Mouse (Mus musculus): ENCODE measurements around the gene Ndufv2. TPM values are rescaled to one million over a fixed set of nuclear protein-coding genes. Genes with fewer than 3 reads are reported as not detected.

The Ndufv2 gene
- polyA plus RNA-seq, 1 experiment from 2014 or later: 576 TPM

GRCm38 (mm10) chr17:66033239-66033638 lies 68.1 kb downstream of the Ndufv2 start:
- no peaks in the 10 kb centered on the region for H3K27me3 ChIP-seq (ENCODE audit: insufficient read depth, low read length)
- DNase-seq (ENCODE audit: low spot score) (no peak), ATAC-seq (replicated peaks; ENCODE audit: low FRiP score, low read depth) (no peak)
- no peak overlapping the region for H3K4me2 ChIP-seq (ENCODE audit: low read length)
- 90% methylated on average over 5 of the region's 5 CpGs for WGBS
- H3K27ac ChIP-seq: no peak overlapping the region
- no peak for TF ChIP-seq CTCF (IDR thresholded peaks at IDR 0.05; ENCODE audit: low read depth)
- H3K9me3 ChIP-seq (replicated peaks; ENCODE audit: low read length): no peaks in the 10 kb centered on the region
- no peak overlapping the region for H3K4me3 ChIP-seq (replicated peaks; ENCODE audit: low read depth, low read length)
- no peak overlapping the region for H3K9ac ChIP-seq (ENCODE audit: low read depth, low read length)
- no peaks in the 10 kb centered on the region for H3K4me1 ChIP-seq (replicated peaks; ENCODE audit: insufficient read depth, low read length)
- no peaks in the 10 kb centered on the region for H3K36me3 ChIP-seq (ENCODE audit: insufficient read depth, low read length)

- 88% methylated on average over 5 of the region's 5 CpGs for WGBS
- Histone ChIP-seq H3K4me1 (replicated peaks; ENCODE audit: insufficient read depth, low read length) (no peaks in the 10 kb centered on the region), H3K27ac (no peak overlapping the region), H3K36me3 (ENCODE audit: insufficient read depth, low read length) (0 out of 2 replicates have a peak, but pooled peaks cover 1% of the 10 kb centered on the region), H3K27me3 (ENCODE audit: insufficient read depth, low read length) (no peaks in the 10 kb centered on the region), H3K4me2 (ENCODE audit: low read length) (no peak overlapping the region), H3K9ac (ENCODE audit: low read depth, low read length) (no peak overlapping the region), H3K4me3 (replicated peaks; ENCODE audit: low read depth, low read length) (no peak overlapping the region), H3K9me3 (replicated peaks; ENCODE audit: low read length) (no peaks in the 10 kb centered on the region)
- DNase-seq (ENCODE audit: low spot score) (no peak), ATAC-seq (replicated peaks; ENCODE audit: low FRiP score, low read depth) (no peak)
- TF ChIP-seq CTCF (IDR thresholded peaks at IDR 0.05; ENCODE audit: low read depth): no peak
Measured at GRCm38 (mm10) chr17:66031991-66032390, 69.4 kb downstream of the Ndufv2 start.

Other genes with a start within 250 kb of the Ndufv2 start
- 72.1 and 74.2 TPM in 2 replicates for gene Ralbp1, start 215.8 kb downstream of the Ndufv2 start, polyA plus RNA-seq (2015; fragmentation: Nextera tagmentation; extraction: Ambion mirVana)
- gene Twsg1, start 150.3 kb downstream of the Ndufv2 start, polyA plus RNA-seq (2015; fragmentation: Nextera tagmentation; extraction: Ambion mirVana): 112 and 123 TPM in 2 replicates
- gene Ankrd12, start 24.5 kb downstream of the Ndufv2 start, polyA plus RNA-seq (2015; fragmentation: Nextera tagmentation; extraction: Ambion mirVana): 22.8 and 26.4 TPM in 2 replicates
- 41.6 and 43.7 TPM in 2 replicates for gene Washc1, start 10.0 kb upstream of the Ndufv2 start, polyA plus RNA-seq (2015; fragmentation: Nextera tagmentation; extraction: Ambion mirVana)
- 5.6 and 6.8 TPM in 2 replicates for gene Ddx11, start 22.0 kb upstream of the Ndufv2 start, polyA plus RNA-seq (2015; fragmentation: Nextera tagmentation; extraction: Ambion mirVana)